Mouse (Mus musculus) layer of hippocampus, adult 11-12 months (tissue): ENCODE measurements at regions not wholly inside any gene's neighbourhood (a gene's known extent, or its start where the extent isn't known, plus 50 kb on each side); places are given as distances from the start of the nearest gene placed in this dataset.

Experiments
- DNase-seq: peaks from one replicate; pipeline ENCODE4 v3.0.0; 2022; ENCODE audit warnings: low spot score

- no peak for DNase-seq
Observed at GRCm38 (mm10) chr6:25321446-25321845, 365.3 kb upstream of the Tmem229a start.

- no peak for DNase-seq
Observed at GRCm38 (mm10) chr6:25320291-25320844, 364.3 kb upstream of the Tmem229a start.

GRCm38 (mm10) chr6:25307471-25307870 lies 351.4 kb upstream of the Tmem229a start:
- DNase-seq: no peak

- DNase-seq: no peak
Observed at GRCm38 (mm10) chr6:25304844-25305504, 348.9 kb upstream of the Tmem229a start.

GRCm38 (mm10) chr6:25291613-25292012 lies 335.5 kb upstream of the Tmem229a start:
- no peak for DNase-seq

GRCm38 (mm10) chr6:25287591-25287990 lies 331.5 kb upstream of the Tmem229a start:
- no peak for DNase-seq

- no peak for DNase-seq
Observed at GRCm38 (mm10) chr6:25286313-25286712, 330.2 kb upstream of the Tmem229a start.

- DNase-seq: no peak
Observed at GRCm38 (mm10) chr6:25278509-25278908, 322.4 kb upstream of the Tmem229a start.

GRCm38 (mm10) chr6:25277703-25278447 lies 321.8 kb upstream of the Tmem229a start:
- DNase-seq: no peak

GRCm38 (mm10) chr6:25276221-25276620 lies 320.1 kb upstream of the Tmem229a start:
- DNase-seq: peak; percentile 48

GRCm38 (mm10) chr6:25260559-25260958 lies 304.5 kb upstream of the Tmem229a start:
- DNase-seq: no peak

GRCm38 (mm10) chr6:25255762-25256161 lies 299.7 kb upstream of the Tmem229a start:
- DNase-seq: no peak

GRCm38 (mm10) chr6:25237021-25237420 lies 280.9 kb upstream of the Tmem229a start:
- DNase-seq: no peak

- no peak for DNase-seq
Observed at GRCm38 (mm10) chr6:25236616-25237015, 280.5 kb upstream of the Tmem229a start.
